Mouse (Mus musculus): ENCODE data around the gene Tox3.

The Tox3 gene

GRCm38 (mm10) chr8:90232501-90232900 is 115.6 kb downstream of the Tox3 start:
- no peak for DNase-seq

DNA sequence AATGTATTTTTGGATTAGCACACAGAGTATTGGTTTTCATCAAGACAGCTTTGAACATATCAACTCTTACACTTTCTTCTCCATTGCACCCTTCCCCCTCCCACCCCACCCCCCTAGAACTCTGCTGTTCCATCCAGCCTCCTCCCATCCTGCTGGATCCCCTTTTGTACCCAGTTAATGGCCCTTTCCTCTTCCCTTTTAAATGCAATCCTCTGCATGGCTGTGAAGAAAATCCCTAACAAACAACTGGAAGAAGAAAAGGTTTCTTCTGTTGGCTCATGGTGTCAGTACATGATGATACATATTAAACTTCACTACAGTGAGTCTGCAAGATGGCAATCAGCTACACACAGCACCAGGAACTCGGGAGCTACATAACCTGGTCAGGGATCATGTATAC is 124.0 kb downstream of the Tox3 start:
- no peak for DNase-seq

DNA sequence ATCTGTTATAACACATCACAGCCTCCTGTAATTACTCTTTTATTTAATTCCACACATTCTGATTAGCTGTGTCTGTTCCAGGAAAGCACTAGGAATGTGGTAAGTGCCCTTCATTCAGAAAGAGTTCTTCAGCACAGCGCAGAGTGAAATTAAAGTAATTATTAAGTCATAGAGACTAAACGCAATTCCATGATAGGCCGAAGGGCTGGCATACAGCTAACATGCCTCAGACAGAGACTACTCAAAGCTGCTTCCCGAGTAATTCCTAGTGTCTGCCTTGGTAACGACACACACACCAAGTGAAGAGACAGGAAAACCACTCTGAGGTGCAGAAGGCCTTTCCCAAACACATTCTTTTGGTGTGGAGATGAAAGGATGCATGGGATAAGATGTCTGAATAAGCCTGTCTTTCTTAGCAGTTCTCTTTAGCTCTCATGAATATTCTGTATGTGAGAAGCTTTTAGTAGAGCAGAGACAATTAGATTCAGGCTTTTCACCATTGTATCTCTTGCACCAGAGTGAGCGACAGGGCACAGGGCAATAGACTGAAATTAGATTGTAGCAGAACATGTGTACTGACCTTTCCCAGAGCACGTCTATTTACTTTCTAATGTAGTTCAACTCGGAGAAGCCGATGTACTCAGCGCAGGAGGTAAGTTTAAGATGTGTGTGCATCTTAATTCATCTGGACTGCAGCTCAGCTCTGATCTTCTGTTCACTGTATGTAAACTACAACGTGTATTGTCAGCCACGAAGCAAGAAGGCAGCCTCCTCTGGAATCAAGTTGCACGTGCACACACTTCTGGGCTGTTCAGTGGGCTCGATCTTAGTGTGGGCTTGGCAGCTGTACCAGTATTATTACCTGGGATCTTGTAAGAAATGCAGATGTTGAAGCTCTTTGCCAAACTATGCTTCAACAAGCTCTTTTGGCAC is 138.8 kb downstream of the Tox3 start:
- no peak for DNase-seq

All from kidney, adult 11 months (tissue).